Mouse (Mus musculus): Measurements from ENCODE around the gene Slc35c2.

DNA sequence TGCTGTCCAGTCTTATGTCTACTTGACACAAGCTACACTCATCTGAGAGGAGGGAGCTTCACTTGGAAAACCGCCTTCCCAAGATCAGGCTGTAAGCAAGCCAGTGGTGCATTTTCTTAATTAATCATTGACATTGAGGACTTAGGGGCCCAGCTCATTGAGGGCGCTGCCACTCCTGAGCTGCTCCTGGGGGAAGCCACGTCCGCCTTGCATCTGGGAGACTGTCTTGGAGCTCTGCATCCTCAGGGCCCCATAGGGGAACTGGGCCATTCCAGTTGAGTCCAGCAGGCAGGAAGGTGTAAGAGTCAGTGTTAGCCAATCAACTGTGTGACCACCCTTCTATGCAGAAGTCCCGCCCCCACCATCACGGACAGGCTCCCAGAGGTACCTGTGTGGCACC is 20.1 kb upstream of the Slc35c2 start:
- TF ChIP-seq CTCF (IDR thresholded peaks at IDR 0.05; ENCODE audit: low read depth, low read length) (no peak), POLR2A (IDR thresholded peaks at IDR 0.05; ENCODE audit: extremely low read depth, insufficient read depth, low read length) (no peak)

Measured in liver, adult 2 months (tissue).